Mouse (Mus musculus) cerebral cortex, adult 2 months (tissue): ENCODE results near the gene Hist1h3a.

Experiments used
- WGBS: fragments of 180-500 bp; shearing (Covaris S2); methylation state at CpG from one replicate; pipeline ENCODE4 v1.1.7; 2018; 5-methylcytosine and 5-hydroxymethylcytosine counted together

The Hist1h3a gene

DNA sequence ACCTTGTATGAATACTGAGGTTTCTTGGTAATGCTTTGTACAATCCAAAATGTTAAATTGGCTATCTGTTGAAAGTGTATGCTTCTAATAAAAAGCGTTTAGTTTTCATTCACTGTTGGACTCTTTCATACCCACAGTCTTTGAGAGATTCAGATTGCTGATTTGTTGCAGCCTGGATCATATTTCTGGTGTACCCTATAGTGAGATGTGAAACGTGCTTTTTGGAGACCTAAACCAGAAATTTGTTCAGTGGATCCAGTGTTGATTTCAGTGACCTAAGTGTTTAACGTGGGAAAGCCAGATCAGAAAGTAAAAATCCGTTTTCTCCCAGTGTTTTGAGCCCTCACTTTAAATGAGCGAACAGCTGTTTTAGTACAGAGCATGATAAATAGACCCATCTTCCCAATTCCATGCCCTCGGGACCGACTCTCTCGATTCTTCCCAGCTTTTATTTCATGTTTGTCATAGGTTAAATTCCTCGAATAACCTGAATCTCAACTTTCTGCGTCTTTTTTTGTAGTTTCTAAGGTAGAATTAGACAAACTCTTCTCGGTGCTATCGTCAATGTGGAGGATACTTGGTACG, 21.8 kb downstream of the Hist1h3a start:
- WGBS: 28% methylated on average over 13 of the region's 13 CpGs

DNA sequence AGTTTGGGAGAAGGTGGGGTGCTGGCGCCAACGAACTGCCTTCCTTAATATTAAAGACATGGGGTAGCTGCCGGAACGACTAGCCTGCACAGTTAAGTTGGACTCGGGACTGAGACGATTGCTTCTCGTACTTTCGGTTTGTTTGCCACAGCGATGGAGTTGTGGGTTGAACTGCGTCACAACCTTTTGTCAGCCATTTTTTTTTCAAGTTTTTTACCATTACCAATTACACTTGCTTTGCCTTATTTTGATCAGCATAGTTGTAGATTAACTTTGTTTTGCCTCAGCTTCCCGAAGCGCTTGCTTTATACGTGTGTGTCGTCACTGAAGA, 22.3 kb downstream of the Hist1h3a start:
- WGBS: under 1% methylated on average over 14 of the region's 14 CpGs

DNA sequence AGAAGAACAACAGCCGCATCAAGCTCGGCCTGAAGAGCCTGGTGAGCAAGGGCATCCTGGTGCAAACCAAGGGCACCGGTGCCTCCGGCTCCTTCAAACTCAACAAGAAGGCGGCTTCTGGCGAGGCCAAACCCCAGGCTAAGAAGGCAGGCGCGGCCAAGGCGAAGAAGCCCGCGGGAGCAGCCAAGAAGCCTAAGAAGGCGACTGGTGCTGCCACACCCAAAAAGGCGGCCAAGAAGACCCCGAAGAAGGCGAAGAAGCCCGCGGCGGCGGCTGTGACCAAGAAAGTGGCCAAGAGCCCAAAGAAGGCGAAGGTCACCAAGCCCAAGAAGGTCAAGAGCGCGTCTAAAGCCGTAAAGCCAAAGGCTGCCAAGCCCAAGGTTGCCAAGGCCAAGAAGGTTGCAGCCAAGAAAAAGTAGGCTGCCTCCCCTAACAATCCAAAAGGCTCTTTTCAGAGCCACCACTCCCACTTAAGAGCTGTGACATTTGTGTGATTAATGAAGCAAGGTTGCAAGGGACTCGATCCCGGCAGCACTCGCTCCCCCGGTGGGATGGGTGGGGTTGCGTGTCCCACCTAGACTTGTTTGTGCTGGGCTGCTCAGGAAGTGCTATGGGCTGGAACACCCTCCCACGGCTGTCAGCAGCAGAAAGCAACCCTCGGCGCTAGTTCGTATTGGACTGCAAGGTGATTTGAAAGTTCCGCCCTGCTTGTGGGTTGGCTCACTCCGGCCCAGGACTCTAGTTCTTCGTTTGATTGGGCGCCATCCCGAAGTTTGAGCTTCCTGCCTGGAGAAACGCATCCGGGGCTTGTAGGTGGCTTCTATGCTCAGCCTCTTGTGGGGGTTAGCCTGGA, 22.9 kb downstream of the Hist1h3a start:
- under 1% methylated on average over 39 of the region's 39 CpGs for WGBS

DNA sequence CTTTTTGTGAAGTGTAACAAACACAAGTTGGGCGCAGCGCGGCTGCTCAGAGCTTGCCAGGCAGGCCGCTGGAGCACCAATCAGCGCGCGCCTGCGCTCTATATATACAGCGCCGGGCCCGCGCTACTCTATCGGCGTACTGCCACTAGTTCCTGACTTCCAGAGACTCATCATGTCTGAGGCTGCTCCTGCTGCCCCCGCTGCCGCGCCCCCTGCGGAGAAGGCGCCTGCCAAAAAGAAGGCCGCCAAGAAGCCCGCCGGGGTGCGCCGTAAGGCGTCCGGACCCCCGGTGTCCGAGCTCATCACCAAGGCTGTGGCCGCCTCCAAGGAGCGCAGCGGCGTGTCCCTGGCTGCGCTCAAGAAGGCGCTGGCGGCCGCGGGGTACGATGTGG, 23.5 kb downstream of the Hist1h3a start, which contains the start of gene Hist1h1c:
Hist1h1c (plus strand) TSS at position 132 of the 392 bp plus-strand sequence.
- under 1% methylated on average over 38 of the region's 38 CpGs for WGBS

GRCm38 (mm10) chr13:23738041-23738440, 24.1 kb downstream of the Hist1h3a start:
- WGBS: 23% methylated on average over 4 of the region's 4 CpGs

GRCm38 (mm10) chr13:23737091-23737490, 25.1 kb downstream of the Hist1h3a start:
- WGBS: 90% methylated on average over 5 of the region's 5 CpGs

DNA sequence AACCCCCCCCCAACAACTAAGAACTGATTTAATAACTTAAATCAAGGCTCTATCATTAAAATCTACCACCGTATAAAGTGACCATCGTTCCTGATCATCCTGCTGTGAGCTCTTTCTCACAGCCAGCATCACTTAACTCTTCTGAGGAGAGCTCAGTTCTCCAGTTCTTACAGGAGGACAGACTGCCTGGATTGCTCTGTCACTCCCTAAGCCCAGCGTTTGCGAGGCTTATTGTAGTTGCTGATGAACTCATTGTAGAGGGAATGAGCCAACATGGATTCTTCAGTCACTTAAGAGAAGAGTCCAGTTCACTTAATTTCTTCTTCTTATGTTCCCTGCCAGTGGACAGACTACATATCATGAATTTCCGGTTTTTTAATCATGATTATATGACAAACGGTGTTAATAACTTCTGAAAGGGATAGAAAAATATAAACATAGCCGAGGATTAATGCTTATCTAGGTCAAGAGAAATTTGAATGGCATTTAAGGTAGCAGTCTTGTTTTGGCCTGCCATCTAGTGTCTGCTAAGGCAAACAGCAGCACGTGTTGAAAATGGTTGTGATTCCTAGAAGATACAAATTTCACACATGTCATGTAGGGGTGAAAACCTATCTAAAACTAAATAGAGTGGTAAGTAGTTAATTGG, 29.9 kb downstream of the Hist1h3a start:
- WGBS: 21% methylated on average over 8 of the region's 8 CpGs

DNA sequence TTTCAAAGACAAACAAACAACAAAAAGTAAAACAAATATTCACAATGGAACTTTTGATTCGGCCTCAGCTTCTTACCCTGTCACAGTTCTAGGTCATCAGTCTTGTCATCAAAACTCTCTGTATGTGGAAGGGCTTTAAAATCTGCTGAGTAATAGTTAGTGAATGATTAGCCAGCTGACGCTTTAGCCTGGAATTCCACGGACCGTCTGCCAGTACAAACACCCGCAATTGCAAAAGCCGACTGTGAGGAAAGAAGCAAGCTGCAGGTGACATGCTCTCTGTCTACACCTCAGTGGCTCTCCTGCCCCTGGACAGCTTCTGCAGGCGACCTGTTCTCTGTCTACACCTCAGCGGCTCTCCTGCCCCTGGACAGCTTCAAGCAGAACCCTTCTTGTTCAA, 31.7 kb downstream of the Hist1h3a start:
- WGBS: 55% methylated on average over 8 of the region's 8 CpGs

DNA sequence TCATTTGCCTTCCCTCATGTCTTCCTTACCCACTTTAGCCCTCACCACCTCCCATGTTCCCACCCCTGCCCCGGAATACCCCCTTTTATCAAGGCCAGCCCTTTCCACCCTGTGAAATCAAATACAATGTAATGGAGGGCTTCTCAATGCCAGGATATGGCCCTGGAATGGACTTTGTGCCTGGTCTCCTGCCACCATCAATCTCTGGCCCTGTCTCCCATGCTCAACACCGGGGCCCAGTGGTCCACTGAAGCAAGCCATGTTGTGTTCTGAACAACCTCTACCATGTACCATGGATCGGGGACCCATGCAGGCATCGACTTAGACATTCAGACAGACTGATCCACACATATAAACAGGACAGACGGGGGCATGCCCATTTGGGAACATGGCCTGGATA, 32.5 kb downstream of the Hist1h3a start:
- 93% methylated on average over 5 of the region's 5 CpGs for WGBS

GRCm38 (mm10) chr13:23729192-23729525, 33.0 kb downstream of the Hist1h3a start:
- 85% methylated on average over 9 of the region's 9 CpGs for WGBS

DNA sequence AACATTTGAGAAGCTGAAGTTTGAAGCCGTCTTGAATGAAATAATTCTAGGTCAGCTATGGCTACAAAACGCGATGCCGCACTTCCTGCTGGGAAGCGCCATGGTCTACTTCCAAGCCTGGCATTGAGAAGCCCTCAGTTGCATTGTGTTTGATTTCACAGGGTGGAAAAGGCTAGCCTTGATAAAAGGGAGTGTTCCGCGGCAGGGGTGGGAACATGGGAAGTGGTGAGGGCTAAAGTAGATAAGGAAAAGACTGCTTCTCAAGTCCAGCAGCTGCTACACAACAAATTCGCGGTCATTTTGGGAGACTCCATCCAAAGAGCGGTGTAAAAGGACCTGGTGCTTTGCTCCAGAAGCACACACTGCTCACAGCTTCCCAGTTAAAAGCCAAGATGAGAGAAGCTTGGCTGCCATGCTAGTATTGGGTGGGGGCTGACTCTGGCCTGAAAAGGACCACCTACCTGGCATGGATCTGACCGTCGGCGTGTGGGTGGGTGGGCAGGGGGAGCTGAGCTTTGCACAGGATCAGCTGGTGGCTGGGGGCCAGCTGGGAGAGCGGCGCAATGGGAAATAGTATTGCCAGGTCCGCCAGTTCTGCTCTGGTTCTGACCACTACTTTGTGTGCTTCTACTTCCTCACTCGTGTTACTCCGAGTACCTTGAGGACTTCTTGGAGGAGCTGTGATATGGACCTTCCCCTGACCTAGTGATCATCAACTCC, 33.6 kb downstream of the Hist1h3a start:
- WGBS: 81% methylated on average over 18 of the region's 18 CpGs

DNA sequence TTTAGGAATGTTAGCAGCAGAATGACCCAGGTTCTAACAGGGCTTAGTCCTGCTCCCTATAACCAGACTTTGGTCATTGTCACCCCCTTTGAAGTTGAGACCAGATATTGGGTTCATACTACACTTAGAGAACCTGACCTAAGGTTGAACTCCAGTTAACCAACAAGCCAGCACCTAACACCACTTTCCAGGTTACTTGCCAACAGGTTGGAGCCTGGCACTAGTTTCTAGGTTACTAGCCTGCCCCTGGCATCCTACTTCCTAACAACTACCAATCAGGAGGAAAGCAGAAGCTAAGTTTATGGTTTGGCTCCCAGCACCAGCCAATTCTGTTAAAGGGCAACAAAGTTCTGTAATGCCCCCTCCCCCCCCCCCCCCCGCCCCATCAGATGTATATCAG, 37.0 kb downstream of the Hist1h3a start:
- WGBS: 86% methylated on average over 1 of the region's 1 CpGs

- WGBS: 92% methylated on average over 4 of the region's 4 CpGs
Measured at GRCm38 (mm10) chr13:23724239-23724638, 37.9 kb downstream of the Hist1h3a start.

GRCm38 (mm10) chr13:23717593-23718245, 44.5 kb downstream of the Hist1h3a start:
- 25% methylated on average over 2 of the region's 2 CpGs for WGBS

DNA sequence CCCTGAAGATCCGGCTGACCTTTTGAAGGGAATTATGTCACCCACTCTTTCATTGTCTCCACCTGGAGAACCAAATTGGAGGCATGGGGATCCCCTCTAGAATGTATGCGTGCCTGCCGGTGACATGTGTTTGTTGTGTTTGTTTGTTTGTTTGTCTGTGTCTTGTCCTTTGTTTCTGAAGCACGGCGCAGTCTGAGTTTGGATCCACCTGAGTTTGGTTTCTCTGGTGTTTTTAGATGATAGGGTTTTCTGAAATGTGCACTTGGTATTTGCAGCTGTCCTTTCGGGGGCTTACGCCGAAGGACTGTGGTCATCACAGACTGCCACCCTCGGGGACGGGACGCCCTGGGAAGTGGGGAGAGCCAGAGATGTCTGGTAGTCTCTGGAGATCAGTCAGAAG, 45.0 kb downstream of the Hist1h3a start:
- WGBS: 63% methylated on average over 11 of the region's 11 CpGs

DNA sequence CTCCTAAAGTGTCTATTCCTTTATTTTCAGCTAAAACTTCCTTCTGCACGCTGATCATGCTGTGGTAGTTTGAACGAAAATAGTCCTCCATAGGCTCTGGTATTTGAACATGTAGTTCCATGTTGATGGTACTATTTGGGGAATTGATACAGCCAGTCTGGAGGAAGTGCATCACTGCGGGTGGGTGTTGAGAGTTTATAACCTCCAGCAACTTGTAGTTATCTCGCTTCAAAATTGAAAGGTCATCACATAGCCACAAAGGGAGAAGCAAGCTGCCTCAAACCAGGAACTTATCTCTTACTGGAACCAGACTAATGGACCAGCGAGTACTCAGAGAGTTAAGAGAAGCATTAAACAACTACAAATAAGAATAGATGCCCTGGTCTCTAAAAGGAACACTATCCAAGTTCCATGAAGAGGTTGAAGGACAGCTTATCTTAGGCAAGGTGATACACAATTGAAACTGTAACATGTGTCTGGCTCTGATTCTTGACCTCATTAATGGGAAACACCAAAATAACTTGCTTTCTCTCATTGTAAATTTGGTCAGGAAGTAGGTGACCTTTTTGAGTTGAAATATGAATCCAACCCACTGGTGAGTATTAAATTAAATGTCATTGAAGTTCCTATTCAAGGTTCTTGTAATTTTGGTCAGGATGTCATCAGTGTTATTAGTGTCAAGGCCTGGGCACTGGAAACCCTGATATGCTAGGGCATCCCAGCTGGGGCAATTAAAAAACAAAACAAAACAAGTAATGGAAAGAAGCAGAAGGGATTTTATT, 45.7 kb downstream of the Hist1h3a start:
- WGBS: 83% methylated on average over 5 of the region's 5 CpGs
